Mouse (Mus musculus) heart, adult 2 months (tissue): ENCODE measurements at regions not wholly inside any gene's neighbourhood (a gene's known extent, or its start where the extent isn't known, plus 50 kb on each side); places are given as distances from the start of the nearest gene placed in this dataset.
A peak's percentile ranks its signal among the peaks of the same experiment; 100 is the strongest.

ENCODE experiments used
- DNase-seq, 2 experiments: peaks; one replicate each; pipeline ENCODE4 v3.0.0; 2021
- H3K27ac ChIP-seq: fragments of 200-600 bp; 2 replicates; pipeline ENCODE4 v1.8.1; 2022
- H3K27me3 ChIP-seq: fragments of 200-500 bp; 2 replicates; pipeline ENCODE4 v1.6.1; 2012; ENCODE audit warnings: mild to moderate bottlenecking, low read length, inconsistent platforms, mixed read lengths; ENCODE audit not compliant: control insufficient read depth, insufficient read depth
- H3K36me3 ChIP-seq: fragments of 200-500 bp; 2 replicates; pipeline ENCODE4 v1.6.1; 2012; ENCODE audit warnings: low read length, inconsistent platforms; ENCODE audit not compliant: control insufficient read depth, insufficient read depth
- H3K4me1 ChIP-seq: fragments of 200-500 bp; 2 replicates; pipeline ENCODE4 v1.6.1; 2011; ENCODE audit warnings: low read length; ENCODE audit not compliant: control insufficient read depth, insufficient read depth
- H3K4me3 ChIP-seq: fragments of 200-600 bp; 2 replicates; pipeline ENCODE4 v1.8.1; 2022
- H3K79me2 ChIP-seq: fragments of 200-500 bp; replicated peaks from 2 replicates; pipeline ENCODE4 v1.6.1; 2012; ENCODE audit warnings: mild to moderate bottlenecking, inconsistent platforms, low read length, moderate library complexity, mixed read lengths; ENCODE audit not compliant: control insufficient read depth, insufficient read depth
- H3K9ac ChIP-seq: fragments of 200-500 bp; 2 replicates; pipeline ENCODE4 v1.6.1; 2012; ENCODE audit warnings: low read depth, mild to moderate bottlenecking, control low read depth, inconsistent platforms, low read length, mixed read lengths
- CTCF ChIP-seq: fragments of 200-600 bp; IDR thresholded peaks from 2 replicates; pipeline ENCODE4 v1.8.1; 2022; ENCODE audit warnings: antibody characterized with exemption, mild to moderate bottlenecking, moderate library complexity
- EP300 ChIP-seq: fragments of 200-500 bp; IDR thresholded peaks from 2 replicates; pipeline ENCODE4 v1.6.1; 2011; ENCODE audit warnings: low read depth, low read length, control low read depth; ENCODE audit not compliant: insufficient read depth
- POLR2A ChIP-seq: fragments of 200-500 bp; IDR thresholded peaks from 2 replicates; pipeline ENCODE4 v1.6.1; 2011; ENCODE audit warnings: mild to moderate bottlenecking, low read depth, low read length, control low read depth; ENCODE audit not compliant: insufficient read depth
- WGBS: fragments of 180-500 bp; shearing (Covaris S2); methylation state at CpG from one replicate; pipeline ENCODE4 v1.1.7; 2018; 5-methylcytosine and 5-hydroxymethylcytosine counted together
- intact Hi-C: fragments of 180-260 bp; cut with DNase I; formaldehyde crosslinking; loops from one replicate; pipeline ENCODE4 v1.15.1; 2025

- H3K27ac ChIP-seq = peak overlapping the region; percentile 73
- 16% methylated on average over 5 of the region's 5 CpGs for WGBS
- H3K9ac ChIP-seq = no peak overlapping the region
- H3K27me3 ChIP-seq = no peaks in the 10 kb centered on the region
- DNase-seq = peak; percentile 28 to 57
- no peak overlapping the region for H3K4me3 ChIP-seq
- intact Hi-C loops = loop anchor here (5.0 kb wide), 1 partner anchor 48 kb away; no protein-coding TSS in a partner anchor
- H3K36me3 ChIP-seq = no peaks in the 10 kb centered on the region
- H3K4me1 ChIP-seq = peaks cover 3% of the 10 kb centered on the region; the same call in 1 of the 2 replicates
- TF ChIP-seq EP300 = no peak
- no peak for TF ChIP-seq POLR2A
- no peak for TF ChIP-seq CTCF
- H3K79me2 ChIP-seq = no peaks in the 10 kb centered on the region
These were observed 86.2 kb upstream of the Slc25a26 start for GRCm38 (mm10) chr6:94413987-94414360.

- WGBS = 44% methylated on average over 10 of the region's 10 CpGs
- DNase-seq = peak; percentile 24 to 31
- Histone ChIP-seq H3K4me3 (no peak overlapping the region), H3K79me2 (no peaks in the 10 kb centered on the region), H3K27ac (peak overlapping the region; percentile 58; the same call in 1 of the 2 replicates), H3K4me1 (peaks cover 3% of the 10 kb centered on the region; the same call in 1 of the 2 replicates), H3K9ac (no peak overlapping the region), H3K27me3 (no peaks in the 10 kb centered on the region), H3K36me3 (no peaks in the 10 kb centered on the region)
- intact Hi-C loops = loop anchor here (5.0 kb wide), 1 partner anchor 49 kb away; no protein-coding TSS in a partner anchor
- TF ChIP-seq EP300 (no peak), CTCF (no peak), POLR2A (no peak)
These were observed 86.7 kb upstream of the Slc25a26 start for GRCm38 (mm10) chr6:94413297-94413986.

DNA sequence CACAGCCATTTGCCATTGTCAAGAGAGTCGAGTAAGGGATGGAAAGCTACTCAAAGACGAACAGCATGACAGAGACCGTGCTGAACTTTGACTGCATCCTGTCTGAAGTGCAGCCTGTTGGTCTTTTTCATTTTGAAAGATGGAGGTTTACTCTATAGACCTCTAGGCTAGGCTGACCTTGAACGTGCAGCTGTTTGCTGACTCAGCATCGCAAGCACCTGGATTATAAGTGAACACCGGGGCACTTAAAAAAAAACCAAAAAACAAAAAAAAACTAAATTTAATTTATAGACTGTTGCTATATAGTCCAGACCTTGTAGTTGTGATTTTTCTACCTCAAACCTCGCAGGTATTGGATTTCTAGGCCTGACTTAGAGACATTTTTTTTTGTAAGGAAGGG is 87.8 kb upstream of the Slc25a26 start:
- peaks cover 3% of the 10 kb centered on the region; the same call in 1 of the 2 replicates for H3K4me1 ChIP-seq
- H3K9ac ChIP-seq = no peak overlapping the region
- intact Hi-C loops = loop anchor here (5.0 kb wide), 1 partner anchor 50 kb away; no protein-coding TSS in a partner anchor
- no peak overlapping the region for H3K27ac ChIP-seq
- no peaks in the 10 kb centered on the region for H3K36me3 ChIP-seq
- H3K79me2 ChIP-seq = no peaks in the 10 kb centered on the region
- H3K27me3 ChIP-seq = no peaks in the 10 kb centered on the region
- DNase-seq = no peak
- no peak overlapping the region for H3K4me3 ChIP-seq
- TF ChIP-seq CTCF = no peak
- no peak for TF ChIP-seq POLR2A
- TF ChIP-seq EP300 = no peak
- WGBS = 89% methylated on average over 7 of the region's 7 CpGs

DNA sequence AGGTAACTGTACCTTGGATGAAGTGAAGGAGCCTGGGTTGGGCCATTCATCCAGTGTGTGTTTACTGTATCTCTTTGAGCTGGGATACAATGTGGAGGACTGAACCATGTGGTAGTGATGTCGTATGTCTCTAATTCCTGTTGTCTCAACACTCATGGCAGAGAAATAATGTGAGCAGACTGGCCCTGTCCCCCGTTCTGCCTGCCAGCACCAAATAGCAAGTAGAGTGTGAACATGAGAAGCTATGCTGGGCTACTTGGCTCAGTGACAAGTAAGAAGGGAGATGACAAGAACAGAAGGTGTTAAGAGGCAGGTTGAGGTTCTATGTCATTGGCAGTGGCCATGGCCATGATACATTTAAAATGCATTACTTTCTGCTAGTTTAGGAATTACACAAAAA is 89.7 kb upstream of the Slc25a26 start:
- H3K79me2 ChIP-seq = no peaks in the 10 kb centered on the region
- TF ChIP-seq POLR2A = no peak
- no peak for TF ChIP-seq EP300
- TF ChIP-seq CTCF = no peak
- no peaks in the 10 kb centered on the region for H3K36me3 ChIP-seq
- 57% methylated on average over 2 of the region's 2 CpGs for WGBS
- H3K9ac ChIP-seq = no peak overlapping the region
- no peaks in the 10 kb centered on the region for H3K27me3 ChIP-seq
- H3K27ac ChIP-seq = no peak overlapping the region
- no peak overlapping the region for H3K4me3 ChIP-seq
- peaks cover 3% of the 10 kb centered on the region; the same call in 1 of the 2 replicates for H3K4me1 ChIP-seq
- no peak for DNase-seq
- intact Hi-C loops = loop anchor here (5.0 kb wide), 1 partner anchor 52 kb away; no protein-coding TSS in a partner anchor

DNA sequence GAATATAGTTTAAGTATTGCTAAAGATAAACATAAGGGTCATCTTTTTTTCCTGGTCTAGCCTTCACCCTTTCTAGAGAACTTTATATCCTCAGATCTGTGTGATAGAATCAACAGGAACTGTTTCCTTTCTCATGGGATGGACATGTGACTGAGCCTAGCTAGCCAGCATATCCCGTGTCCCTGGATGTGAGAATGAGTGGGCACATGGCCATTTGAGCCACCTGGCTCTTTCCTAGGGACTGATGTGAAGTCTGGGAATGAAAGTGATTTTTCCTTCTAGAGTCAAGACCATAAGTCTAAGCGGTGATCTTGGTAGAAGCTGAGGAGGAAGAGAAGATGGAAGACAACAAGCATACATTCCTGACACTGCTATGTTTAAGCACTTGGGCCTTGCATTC is 91.1 kb upstream of the Slc25a26 start:
- DNase-seq = no peak
- 54% methylated on average over 2 of the region's 2 CpGs for WGBS
- Histone ChIP-seq H3K9ac (no peak overlapping the region), H3K27me3 (no peaks in the 10 kb centered on the region), H3K4me1 (peaks cover under 1% of the 10 kb centered on the region; the same call in 1 of the 2 replicates), H3K79me2 (no peaks in the 10 kb centered on the region), H3K36me3 (no peaks in the 10 kb centered on the region), H3K27ac (no peak overlapping the region), H3K4me3 (no peak overlapping the region)
- intact Hi-C loops = no loop called here
- no peak for TF ChIP-seq CTCF
- no peak for TF ChIP-seq EP300
- no peak for TF ChIP-seq POLR2A

GRCm38 (mm10) chr6:94407751-94408150 is 92.4 kb upstream of the Slc25a26 start:
- H3K9ac ChIP-seq = no peak overlapping the region
- no peak overlapping the region for H3K27ac ChIP-seq
- TF ChIP-seq CTCF = no peak
- no peak for TF ChIP-seq POLR2A
- no peak for TF ChIP-seq EP300
- H3K36me3 ChIP-seq = no peaks in the 10 kb centered on the region
- H3K4me3 ChIP-seq = no peak overlapping the region
- H3K79me2 ChIP-seq = no peaks in the 10 kb centered on the region
- H3K27me3 ChIP-seq = no peaks in the 10 kb centered on the region
- H3K4me1 ChIP-seq = no peaks in the 10 kb centered on the region; the same call in 1 of the 2 replicates
- WGBS = 67% methylated on average over 4 of the region's 4 CpGs
- intact Hi-C loops = no loop called here
- DNase-seq = no peak
